Mouse (Mus musculus): ENCODE data around the gene Fus.
"Not testable (repeated sequence)": the region's sequence is repeated elsewhere in the genome, so short reads cannot be mapped to it uniquely, and the experiment has no call there.

The Fus gene

GRCm38 (mm10) chr7:127967004-127967921 lies at the start of gene Fus:
Gene Fus, plus strand, starts transcription at chr7:127967457.
- peak; percentile 95 for DNase-seq

- DNase-seq = peak; percentile 61
Observed at GRCm38 (mm10) chr7:127918203-127918602, 49.1 kb upstream of the Fus start.

- DNase-seq = no peak
Observed at GRCm38 (mm10) chr7:127919290-127919689, 48.0 kb upstream of the Fus start.

GRCm38 (mm10) chr7:127921516-127921915 lies 45.7 kb upstream of the Fus start:
- peak; percentile 57 for DNase-seq

DNA sequence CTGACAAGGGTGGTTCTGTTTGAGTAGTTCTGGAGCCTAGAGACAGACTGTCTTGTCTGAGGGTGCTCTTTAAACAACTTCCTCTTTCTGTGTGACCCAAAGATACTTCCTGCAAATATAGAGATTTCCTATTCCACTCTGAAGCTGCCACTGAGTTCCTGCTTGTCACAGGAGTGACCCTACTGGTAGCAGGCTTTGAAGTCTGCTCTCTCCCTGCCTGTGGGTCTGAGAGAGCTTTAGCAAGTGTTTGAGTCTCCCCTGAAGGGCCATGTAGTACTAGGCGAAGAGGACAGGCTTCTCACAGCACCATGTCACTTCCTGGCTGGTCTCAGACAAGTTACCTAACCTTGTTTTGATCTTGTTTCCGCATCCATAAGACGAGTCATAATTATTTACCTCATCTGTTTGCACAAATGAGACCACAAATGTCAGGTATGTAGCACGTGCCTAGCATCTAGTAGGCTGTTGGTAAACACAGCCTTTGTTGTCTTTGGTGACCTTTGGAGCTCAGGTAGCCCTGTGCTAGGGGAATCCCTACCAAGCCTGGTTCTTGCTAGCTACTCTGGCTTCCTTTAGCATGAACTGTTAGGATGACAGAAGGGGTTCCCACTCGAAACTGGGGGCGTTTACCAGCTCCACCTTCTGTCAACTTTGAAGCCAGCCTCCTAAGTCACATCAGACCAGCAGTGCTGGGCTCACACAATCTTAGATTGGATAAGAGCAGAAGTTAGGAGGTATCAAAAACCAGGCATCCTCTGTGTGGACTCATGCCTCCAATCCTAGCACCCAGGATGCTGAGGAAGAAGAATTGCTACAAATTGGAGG lies 44.6 kb upstream of the Fus start:
- DNase-seq = no peak

- no peak for DNase-seq
Observed at GRCm38 (mm10) chr7:127923714-127924113, 43.5 kb upstream of the Fus start.

GRCm38 (mm10) chr7:127925252-127925651 lies 42.0 kb upstream of the Fus start:
- DNase-seq = peak; percentile 81

GRCm38 (mm10) chr7:127926066-127926465 lies 41.2 kb upstream of the Fus start:
- no peak for DNase-seq

DNA sequence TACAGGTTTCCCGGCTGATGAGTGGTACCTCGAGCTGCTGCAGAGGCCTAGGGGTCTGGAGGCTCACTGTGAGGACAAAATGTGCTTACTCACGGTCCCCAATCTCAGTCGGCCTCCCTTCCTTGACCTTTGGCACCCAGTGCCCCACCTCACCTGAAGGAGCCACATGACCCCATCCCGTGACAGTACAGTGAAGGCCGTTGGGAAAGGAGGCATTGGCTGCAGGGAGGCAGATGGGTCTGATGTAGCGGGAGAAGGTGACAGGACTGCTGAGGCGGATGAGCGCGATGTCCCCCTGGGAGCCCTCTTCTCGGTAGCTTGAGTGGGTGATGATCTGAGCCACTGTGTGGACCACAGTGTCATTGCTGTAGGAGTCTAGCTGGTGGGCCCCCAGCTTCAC lies 40.4 kb upstream of the Fus start:
- no peak for DNase-seq

GRCm38 (mm10) chr7:127927726-127928125 lies 39.5 kb upstream of the Fus start:
- DNase-seq = no peak

DNA sequence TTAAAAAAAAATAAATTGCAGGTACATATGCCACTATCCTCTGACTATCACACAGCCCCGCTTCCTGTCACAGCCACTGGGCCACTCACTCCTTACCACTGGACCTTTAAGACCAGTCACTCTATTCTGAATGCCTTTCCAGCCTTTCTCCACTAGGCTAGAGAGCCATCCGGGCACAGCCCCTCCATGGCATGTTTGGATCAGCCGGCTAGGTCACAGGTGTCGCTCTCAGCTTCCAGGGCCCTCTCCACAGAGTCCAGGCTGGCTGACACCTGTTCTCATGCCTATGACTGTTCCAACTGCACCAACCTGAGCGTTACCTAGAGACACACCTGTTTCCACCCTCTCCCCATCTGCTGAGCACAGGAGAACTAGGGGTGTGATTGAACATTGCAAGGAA lies 38.7 kb upstream of the Fus start:
- peak; percentile 52 for DNase-seq

- DNase-seq = peak; percentile 83
Observed at GRCm38 (mm10) chr7:127929923-127930322, 37.3 kb upstream of the Fus start, which contains the start of gene Prss8. Gene Prss8, minus strand, starts transcription at chr7:127930104.

- no peak for DNase-seq
Observed at GRCm38 (mm10) chr7:127930636-127931035, 36.6 kb upstream of the Fus start.

DNA sequence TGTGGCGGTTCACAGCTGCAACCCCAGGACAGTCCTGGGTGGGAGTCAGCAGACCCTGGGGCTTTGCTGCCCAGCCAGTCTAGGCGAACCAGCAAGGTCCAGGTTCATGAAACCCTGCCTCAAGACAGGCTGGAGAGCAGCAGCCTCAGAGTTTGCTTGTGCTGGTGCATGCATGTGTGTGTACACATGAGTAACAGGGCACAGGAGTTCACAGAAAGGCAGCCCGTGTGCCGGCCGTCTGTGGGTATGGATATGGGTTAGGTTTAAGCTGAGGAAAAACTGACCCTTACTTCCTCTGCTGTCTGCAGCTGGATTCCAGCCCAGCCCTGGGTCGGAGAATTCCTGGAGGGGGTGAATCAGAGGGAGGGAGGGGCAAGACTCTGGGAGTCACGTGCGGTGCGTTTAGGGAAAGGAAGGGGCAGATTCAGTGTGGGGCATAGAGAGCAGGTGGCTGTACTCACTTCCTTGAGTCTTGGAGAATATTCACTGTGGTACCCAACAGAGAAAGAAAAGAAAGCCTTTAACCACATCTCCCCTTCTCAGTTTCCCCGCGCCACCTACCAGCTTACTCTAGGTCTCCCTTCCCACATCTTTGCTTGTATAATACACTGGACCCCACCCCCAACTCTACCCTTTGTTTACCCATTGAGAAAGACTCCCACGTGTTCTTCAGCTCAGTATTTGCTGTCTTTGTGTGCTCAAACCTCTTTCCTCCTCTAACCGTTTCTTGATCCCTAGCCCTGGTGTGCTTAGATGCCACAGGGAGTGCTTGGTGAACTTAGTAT lies 35.7 kb upstream of the Fus start:
- DNase-seq = peak; percentile 79

GRCm38 (mm10) chr7:127932273-127933031 lies 34.8 kb upstream of the Fus start:
- peak; percentile 67 for DNase-seq

DNA sequence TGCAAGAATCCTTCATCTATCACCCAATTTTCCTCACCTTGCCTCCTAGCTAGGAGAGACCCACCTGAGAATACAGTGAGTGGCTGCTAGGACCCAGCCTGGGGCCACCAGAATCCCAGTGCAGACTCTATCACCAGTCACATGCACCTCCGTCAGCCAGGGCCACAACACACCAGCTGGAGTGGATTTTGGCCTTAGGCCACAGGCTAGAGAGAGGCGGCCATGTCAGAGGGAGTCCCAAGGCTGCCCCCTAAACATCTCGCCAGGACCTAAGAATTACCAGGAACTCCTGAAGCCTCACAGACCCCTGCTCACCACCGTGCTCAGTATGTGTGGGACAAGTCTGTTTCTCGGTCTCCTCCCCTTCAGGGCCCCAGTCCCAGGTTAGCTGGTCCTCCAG lies 33.2 kb upstream of the Fus start:
- no peak for DNase-seq

DNA sequence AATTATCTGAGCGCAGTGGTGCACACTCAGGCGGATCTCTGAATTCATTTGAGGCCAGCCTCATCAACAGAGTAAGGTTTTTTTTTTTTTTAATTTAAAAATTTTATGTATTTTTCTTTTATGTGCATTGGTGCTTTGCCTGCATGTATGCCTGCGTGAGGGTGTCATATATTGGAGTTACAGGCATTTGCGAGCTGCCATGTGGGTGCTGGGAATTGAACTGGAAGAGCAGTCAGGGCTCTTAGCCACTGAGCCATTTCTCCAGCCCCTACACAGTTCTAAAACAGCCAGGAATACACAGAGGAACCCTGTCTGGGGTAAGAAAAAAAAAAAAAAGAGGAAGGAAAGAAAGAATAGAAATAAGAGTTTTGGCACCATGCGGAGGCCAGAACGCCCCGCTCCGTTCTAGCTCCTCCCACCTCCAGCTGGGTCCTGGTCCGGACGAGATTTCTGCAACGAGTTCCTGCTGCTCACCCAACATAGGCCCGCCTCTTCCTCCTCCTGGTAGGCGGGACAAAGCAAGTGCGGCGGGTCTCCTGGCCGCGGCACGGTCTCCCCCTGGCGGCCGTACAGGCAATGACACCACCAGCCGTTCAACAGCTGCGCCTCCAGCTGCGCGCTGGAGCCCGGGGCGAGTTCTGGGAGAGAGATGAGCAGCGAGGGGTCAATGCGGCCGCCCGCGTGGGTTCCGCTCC lies 32.1 kb upstream of the Fus start:
- peak; percentile 98 for DNase-seq

GRCm38 (mm10) chr7:127935748-127936159 lies 31.5 kb upstream of the Fus start:
- no peak for DNase-seq

DNA sequence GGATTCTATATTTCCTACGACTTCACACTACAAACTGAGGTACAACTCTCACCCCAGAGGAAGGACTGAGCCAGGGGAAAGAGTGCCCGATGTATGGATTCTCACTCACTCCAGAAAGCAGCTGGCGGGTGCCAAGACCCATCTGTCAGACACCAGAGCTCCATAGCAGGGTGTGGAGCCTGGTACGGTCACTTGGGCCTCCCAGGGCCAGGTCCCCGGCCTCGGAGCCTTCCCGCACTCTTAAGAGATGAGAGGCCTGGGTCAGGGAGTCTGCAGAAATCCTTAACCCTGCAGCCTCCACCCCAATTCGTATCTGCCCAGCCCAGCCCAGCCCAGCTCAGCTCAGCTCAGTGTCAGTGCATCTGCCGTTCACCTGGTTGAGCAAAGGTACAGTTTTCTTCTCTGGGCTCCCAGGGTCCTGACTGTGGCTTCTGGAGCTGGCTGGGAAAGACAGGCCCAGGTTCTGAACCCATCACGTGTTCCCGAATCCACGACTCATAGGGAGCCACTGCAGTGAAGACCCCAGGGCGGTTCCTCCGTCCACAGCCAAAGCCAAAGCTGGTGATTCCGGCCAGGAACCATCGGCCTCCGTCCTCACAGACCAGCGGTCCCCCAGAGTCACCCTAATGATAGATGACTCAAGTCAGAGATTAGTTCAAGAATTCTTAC lies 30.9 kb upstream of the Fus start:
- DNase-seq = no peak

DNA sequence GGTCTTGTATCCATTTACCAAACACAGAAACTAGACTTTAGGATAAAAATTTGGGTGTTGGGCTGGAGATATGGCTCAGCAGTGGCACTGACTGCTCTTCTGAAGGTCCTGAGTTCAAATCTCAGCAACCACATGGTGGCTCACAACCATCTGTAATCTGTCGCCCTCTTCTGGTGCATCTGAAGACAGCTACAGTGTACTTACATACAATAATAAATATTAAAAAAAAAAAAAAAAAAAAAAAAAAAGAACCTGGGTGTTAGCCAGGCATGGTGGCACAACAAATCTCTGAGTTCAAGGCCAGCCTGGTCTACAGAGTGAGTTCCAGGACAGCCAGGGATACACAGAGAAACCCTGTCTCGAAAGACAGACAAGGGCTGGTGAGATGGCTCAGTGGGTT lies 25.2 kb upstream of the Fus start:
- not testable (repeated sequence) for DNase-seq

DNA sequence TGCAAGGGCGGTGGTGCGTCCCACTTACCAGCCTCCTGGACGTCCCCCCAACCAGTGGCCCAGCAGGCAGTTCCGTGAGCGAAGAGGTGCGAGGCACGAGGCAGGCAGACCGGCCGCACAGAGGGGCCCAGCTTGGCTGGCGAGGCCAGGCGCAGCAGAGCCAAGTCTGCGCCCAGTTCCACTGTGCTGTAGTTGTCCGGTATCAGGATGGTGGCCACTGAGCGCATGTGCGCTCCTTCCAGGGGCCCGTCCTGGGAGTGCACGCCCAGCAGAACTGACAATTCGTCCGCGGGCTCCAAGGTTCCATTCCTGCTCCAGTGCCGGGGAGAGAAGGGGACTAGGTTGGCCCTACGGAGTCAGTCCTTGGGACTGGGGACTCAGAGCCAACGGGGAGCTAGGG lies 22.6 kb upstream of the Fus start:
- DNase-seq = peak; percentile 49
